Mouse (Mus musculus): ENCODE data around the gene Tenm3. TPM values are rescaled to one million over a fixed set of nuclear protein-coding genes. Genes with fewer than 3 reads are reported as not detected.

The Tenm3 gene
- total and polyA plus RNA-seq, 3 experiments = 0.03 to 0.08 (median 0.07) TPM

GRCm38 (mm10) chr8:48774837-48775236 is 68.9 kb downstream of the Tenm3 start:
- no peak overlapping the region for H3K9ac ChIP-seq (ENCODE audit: insufficient read depth, low read depth)
- H3K36me3 ChIP-seq (replicated peaks in 1 of 2; ENCODE audit: control insufficient read depth in 1 of 2, insufficient read depth in 1 of 2, low read length in 1 of 2) = no peaks in the 10 kb centered on the region
- no peak overlapping the region for H3K4me3 ChIP-seq (replicated peaks in 1 of 3; ENCODE audit: low read depth in 2 of 3, low read length in 2 of 3, poor library complexity in 1 of 3)
- no peaks in the 10 kb centered on the region for H3K79me2 ChIP-seq (replicated peaks; ENCODE audit: control insufficient read depth, extremely low read depth, insufficient read depth, poor library complexity, severe bottlenecking)
- no peaks in the 10 kb centered on the region for H3K27me3 ChIP-seq (replicated peaks)
- no peak for DNase-seq (ENCODE audit: extremely low read depth)
- no peak overlapping the region for H3K4me2 ChIP-seq (ENCODE audit: insufficient read depth, low read depth, poor library complexity, severe bottlenecking)
- H3K4me1 ChIP-seq (ENCODE audit: control insufficient read depth in 1 of 2, insufficient read depth in 2 of 2) = no peaks in the 10 kb centered on the region
- H3K27ac ChIP-seq (ENCODE audit: insufficient read depth, low read depth) = no peak overlapping the region
- dilution Hi-C loops (cut with MboI; ENCODE audit: extremely low pct_ligation_motif_present, extremely low pct_unique_long_range_greater_than_20kb, low sequenced_read_pairs) (no loop called here), in situ Hi-C loops (cut with MboI; ENCODE audit: low pct_ligation_motif_present, low pct_unique_long_range_greater_than_20kb, low sequenced_read_pairs) (no loop called here)
- TF ChIP-seq ELF1 (IDR thresholded peaks at IDR 0.05; ENCODE audit: low read depth, low read length) (no peak), USF1 (IDR thresholded peaks at IDR 0.05; ENCODE audit: low read depth, low read length) (no peak), NELFE (IDR thresholded peaks at IDR 0.05; ENCODE audit: low read depth, low read length) (no peak), PAX5 (IDR thresholded peaks at IDR 0.05; ENCODE audit: low read length) (no peak), MAZ (IDR thresholded peaks at IDR 0.05; ENCODE audit: low read depth, low read length) (no peak), MYC (IDR thresholded peaks at IDR 0.05; ENCODE audit: low read depth, low read length) (no peak), SMC3 (IDR thresholded peaks at IDR 0.05; ENCODE audit: low read depth, low read length) (no peak), GABPA (IDR thresholded peaks at IDR 0.05; ENCODE audit: insufficient replicate concordance, low read depth, low read length) (no peak), ZC3H11A (IDR thresholded peaks at IDR 0.05; ENCODE audit: low read depth, low read length) (no peak), HCFC1 (IDR thresholded peaks at IDR 0.05; ENCODE audit: low read depth, low read length) (no peak), CTCF (conservative IDR thresholded peaks at IDR 0.05 in 1 of 2, IDR thresholded peaks at IDR 0.05 in 1 of 2; ENCODE audit: low read depth in 2 of 2, low read length in 2 of 2) (no peak), ZKSCAN1 (IDR thresholded peaks at IDR 0.05; ENCODE audit: borderline replicate concordance, low read depth, low read length) (no peak), ZNF384 (IDR thresholded peaks at IDR 0.05; ENCODE audit: low read depth, low read length) (no peak), RAD21 (IDR thresholded peaks at IDR 0.05; ENCODE audit: low read depth, low read length) (no peak), E2F4 (IDR thresholded peaks at IDR 0.05; ENCODE audit: insufficient replicate concordance, low read depth, low read length) (no peak), ZMIZ1 (IDR thresholded peaks at IDR 0.05; ENCODE audit: low read depth, low read length) (no peak), CHD1 (IDR thresholded peaks at IDR 0.05; ENCODE audit: low read depth, low read length) (no peak), RCOR1 (conservative IDR thresholded peaks at IDR 0.05; ENCODE audit: low read depth, low read length) (no peak), UBTF (IDR thresholded peaks at IDR 0.05; ENCODE audit: low read depth, low read length) (no peak)
- H3K9me3 ChIP-seq (replicated peaks; ENCODE audit: low read length) = peaks cover 69% of the 10 kb centered on the region

- Histone ChIP-seq H3K27ac (ENCODE audit: insufficient read depth, low read depth) (no peak overlapping the region), H3K4me1 (ENCODE audit: control insufficient read depth in 1 of 2, insufficient read depth in 2 of 2) (no peaks in the 10 kb centered on the region), H3K79me2 (replicated peaks; ENCODE audit: control insufficient read depth, extremely low read depth, insufficient read depth, poor library complexity, severe bottlenecking) (no peaks in the 10 kb centered on the region), H3K9ac (ENCODE audit: insufficient read depth, low read depth) (no peak overlapping the region), H3K36me3 (replicated peaks in 1 of 2; ENCODE audit: control insufficient read depth in 1 of 2, insufficient read depth in 1 of 2, low read length in 1 of 2) (no peaks in the 10 kb centered on the region), H3K4me2 (ENCODE audit: insufficient read depth, low read depth, poor library complexity, severe bottlenecking) (no peak overlapping the region), H3K4me3 (replicated peaks in 1 of 3; ENCODE audit: low read depth in 2 of 3, low read length in 2 of 3, poor library complexity in 1 of 3) (no peak overlapping the region), H3K9me3 (replicated peaks; ENCODE audit: low read length) (peaks cover 51% of the 10 kb centered on the region), H3K27me3 (replicated peaks) (no peaks in the 10 kb centered on the region)
- in situ Hi-C loops (cut with MboI; ENCODE audit: low pct_ligation_motif_present, low pct_unique_long_range_greater_than_20kb, low sequenced_read_pairs) = no loop called here
- dilution Hi-C loops (cut with MboI; ENCODE audit: extremely low pct_ligation_motif_present, extremely low pct_unique_long_range_greater_than_20kb, low sequenced_read_pairs) = no loop called here
- no peak for DNase-seq (ENCODE audit: extremely low read depth)
- no peak for TF ChIP-seq USF1 (IDR thresholded peaks at IDR 0.05; ENCODE audit: low read depth, low read length)
- no peak for TF ChIP-seq MAFK (IDR thresholded peaks at IDR 0.05; ENCODE audit: insufficient replicate concordance, low read length)
- TF ChIP-seq USF2 (conservative IDR thresholded peaks at IDR 0.05; ENCODE audit: low read depth, low read length) = no peak
- TF ChIP-seq SIN3A (IDR thresholded peaks at IDR 0.05; ENCODE audit: low read length) = no peak
- TF ChIP-seq JUND (conservative IDR thresholded peaks at IDR 0.05; ENCODE audit: low read depth, low read length) = no peak
- no peak for TF ChIP-seq TCF12 (IDR thresholded peaks at IDR 0.05; ENCODE audit: low read depth, low read length)
- TF ChIP-seq ZNF384 (IDR thresholded peaks at IDR 0.05; ENCODE audit: low read depth, low read length) = no peak
- no peak for TF ChIP-seq CHD2 (IDR thresholded peaks at IDR 0.05; ENCODE audit: low read length)
- no peak for TF ChIP-seq NELFE (IDR thresholded peaks at IDR 0.05; ENCODE audit: low read depth, low read length)
Observed at GRCm38 (mm10) chr8:48766545-48767234, 77.1 kb downstream of the Tenm3 start.

All from CH12.LX (cell line).